ENCODE assay signal across 19 mouse cellular contexts in the genomic region with DNA sequence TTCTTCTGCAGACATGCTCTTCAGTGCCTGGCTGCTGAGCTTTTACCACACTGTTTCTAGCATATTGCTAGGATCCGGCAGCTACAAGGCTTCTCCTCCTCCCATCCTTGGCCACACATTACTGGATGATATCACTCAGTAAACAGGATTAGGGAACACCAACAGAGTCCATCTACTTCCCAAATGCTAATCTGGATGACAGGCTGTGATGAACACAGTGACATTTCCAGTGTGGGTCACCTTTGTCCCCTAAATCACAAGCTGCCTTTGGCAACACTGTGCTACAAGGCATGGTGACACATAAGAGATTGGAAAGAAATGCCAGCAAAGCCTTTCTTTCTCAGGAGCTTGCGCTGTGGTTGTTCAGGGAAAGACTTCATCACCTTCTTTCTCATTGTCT.
DNase-seq lines count a peak whose midpoint lies in the region; ATAC-seq and TF ChIP-seq lines count a peak whose summit lies in the region.
"Had no signal": no experiment of that assay in that cellular context is flagged by ENCODE, and none has a peak within 500 bp of the region (broad histone marks: within the 10 kb centered on the region; RNA-seq: fewer than 3 reads in every experiment).

No protein-coding gene starts in this region.

- DNase-seq in cerebellum, adult 2 months, result peak; percentile 14 to 51
- peak; percentile 8 for DNase-seq in left cerebral cortex, postnatal 4 days
- DNase-seq in left cerebral cortex, postnatal 10 days (ENCODE audit: extremely low spot score in 1 of 2, low spot score in 2 of 2), result no peak
- DNase-seq in brain, adult 2 months (ENCODE audit: low read depth, low spot score), result peak; percentile 58
- DNase-seq in cerebellum, adult 9-11 months, result peak; percentile 16
- no peak for DNase-seq in heart, postnatal 36 days
- DNase-seq in layer of hippocampus, postnatal 14 days (ENCODE audit: low spot score in 2 of 2), result no peak
- DNase-seq: adrenal gland, postnatal 10 days; forebrain, postnatal 0 days; gastrocnemius, postnatal 14 days; heart, adult 2 months; heart, postnatal 14 days; kidney, adult 2 months had no signal

- no peak overlapping the region for H3K4me3 ChIP-seq in cerebellum, adult 2 months (replicated peaks; ENCODE audit: insufficient read depth, low read depth, low read length)
- H3K4me3 ChIP-seq: embryonic facial prominence, embryonic 13.5 days; forebrain, embryonic 13.5 days; heart, adult 2 months; heart, embryonic 15.5 days; hindbrain, embryonic 10.5 days; intestine, embryonic 15.5 days had no signal

- ATAC-seq in cerebellum, adult (ENCODE audit: insufficient number of reproducible peaks, low FRiP score, low TSS enrichment), result no peak
- ATAC-seq: forebrain, embryonic 13.5 days; forebrain, postnatal 0 days; intestine, embryonic 15.5 days had no signal

- no peak overlapping the region for H3K27ac ChIP-seq in cerebellum, adult 2 months (ENCODE audit: insufficient read depth, low read length)
- H3K27ac ChIP-seq: embryonic facial prominence, embryonic 13.5 days; forebrain, embryonic 13.5 days; heart, adult 2 months; heart, embryonic 15.5 days; hindbrain, embryonic 10.5 days; intestine, embryonic 15.5 days had no signal

- H3K4me1 ChIP-seq in cerebellum, adult 2 months (ENCODE audit: control insufficient read depth, insufficient read depth, low read length), result no peaks in the 10 kb centered on the region
- H3K4me1 ChIP-seq: embryonic facial prominence, embryonic 13.5 days; forebrain, embryonic 13.5 days; heart, embryonic 15.5 days; hindbrain, embryonic 10.5 days; intestine, embryonic 15.5 days had no signal

- WGBS in cerebellum, adult 2 months, result 30% methylated on average over 2 of the region's 2 CpGs

- intact Hi-C loops in left cerebral cortex, postnatal 4 days (cut with DNase I), result no loop called here
- intact Hi-C loops in left cerebral cortex, postnatal 10 days (cut with DNase I), result no loop called here
- intact Hi-C loops in heart, postnatal 36 days (cut with DNase I), result no loop called here

- H3K27me3 ChIP-seq in cerebellum, adult 2 months (ENCODE audit: control insufficient read depth, insufficient read depth, low read length), result no peaks in the 10 kb centered on the region
- H3K27me3 ChIP-seq: embryonic facial prominence, embryonic 13.5 days; forebrain, embryonic 13.5 days; heart, embryonic 15.5 days; intestine, embryonic 15.5 days had no signal

- TF ChIP-seq POLR2A in cerebellum, adult 2 months (IDR thresholded peaks at IDR 0.05; ENCODE audit: borderline replicate concordance, insufficient read depth, low read length), result no peak

- TF ChIP-seq CTCF in cerebellum, adult 2 months (IDR thresholded peaks at IDR 0.05; ENCODE audit: borderline replicate concordance, insufficient read depth, low read depth, low read length), result no peak

Comparison
In these comparisons a context has a peak if more than half of its experiments do, and no peak if none do; other contexts are left out.
1. DNase-seq: peak in cerebellum, adult 2 months (2 of 2), left cerebral cortex, postnatal 4 days (single experiment), brain, adult 2 months (single experiment) and cerebellum, adult 9-11 months (single experiment); none in left cerebral cortex, postnatal 10 days (0 of 2), heart, postnatal 36 days (0 of 2) and layer of hippocampus, postnatal 14 days (0 of 2).